In the genomic region with DNA sequence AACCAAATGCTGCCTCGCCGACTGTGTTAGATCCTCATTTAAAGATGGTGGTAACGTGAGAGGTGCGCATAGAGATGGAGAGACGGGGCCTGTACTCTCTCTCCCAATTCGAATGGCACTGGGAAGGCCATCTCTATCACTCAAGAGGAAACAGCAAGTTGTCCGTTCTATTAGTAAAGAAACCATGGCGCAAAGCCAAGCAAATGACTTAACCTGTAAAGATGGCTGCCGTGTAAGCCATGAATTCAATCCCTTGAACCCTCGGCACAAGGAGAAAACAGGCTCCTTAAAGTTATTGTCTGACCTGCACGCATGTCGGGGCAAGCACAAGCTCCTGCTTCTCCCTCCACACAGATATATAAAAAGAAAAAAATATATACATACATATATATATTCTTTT, we compare ENCODE assay signal across 11 mouse cellular contexts. TPM values are rescaled to one million over a fixed set of nuclear protein-coding genes. Genes with fewer than 3 reads are reported as not detected.
DNase-seq lines count a peak whose midpoint lies in the region; ATAC-seq lines count a peak whose summit lies in the region.
"Had no signal": no experiment of that assay in that cellular context is flagged by ENCODE, and none has a peak within 500 bp of the region (broad histone marks: within the 10 kb centered on the region; RNA-seq: fewer than 3 reads in every experiment).

No protein-coding gene starts in this region.

- H3K36me3 ChIP-seq in heart, embryonic 12.5 days: no peaks in the 10 kb centered on the region
- no peaks in the 10 kb centered on the region for H3K36me3 ChIP-seq in lung, embryonic 16.5 days (ENCODE audit: control insufficient read depth, insufficient read depth, low read length)
- H3K36me3 ChIP-seq in hindbrain, embryonic 13.5 days: no peaks in the 10 kb centered on the region
- H3K36me3 ChIP-seq in stomach, embryonic 14.5 days (ENCODE audit: control insufficient read depth, insufficient read depth, low read length): no peaks in the 10 kb centered on the region

- no peaks in the 10 kb centered on the region for H3K27me3 ChIP-seq in heart, embryonic 12.5 days (replicated peaks)
- H3K27me3 ChIP-seq in lung, embryonic 16.5 days (ENCODE audit: control insufficient read depth, insufficient read depth, low read depth, low read length): no peaks in the 10 kb centered on the region
- no peaks in the 10 kb centered on the region for H3K27me3 ChIP-seq in hindbrain, embryonic 13.5 days
- no peaks in the 10 kb centered on the region for H3K27me3 ChIP-seq in stomach, embryonic 14.5 days (ENCODE audit: control insufficient read depth, insufficient read depth, low read length)

- no peak for DNase-seq in heart, adult 18-20 months
- no peak for DNase-seq in lung, postnatal 25 days (ENCODE audit: low spot score)
- DNase-seq in cerebellum, adult 11-12 months: no peak
- DNase-seq in left cerebral cortex, adult 18-20 months (ENCODE audit: low spot score in 2 of 2): no peak
- DNase-seq: cerebellum, postnatal 10 days; kidney, adult 2 months had no signal

- H3K4me2 ChIP-seq in heart, embryonic 12.5 days: peak overlapping the region; percentile 54
- H3K4me2 ChIP-seq in lung, embryonic 16.5 days (ENCODE audit: low read depth, low read length): peak overlapping the region; percentile 37
- H3K4me2 ChIP-seq in hindbrain, embryonic 13.5 days: 0 out of 2 replicates have a peak overlapping the region, but pooled peaks have one; percentile 38
- H3K4me2 ChIP-seq in stomach, embryonic 14.5 days (replicated peaks; ENCODE audit: low read depth, low read length): peak overlapping the region; percentile 43

- H3K4me3 ChIP-seq in heart, embryonic 12.5 days: peak overlapping the region; percentile 5; the same call in 1 of the 2 replicates
- H3K4me3 ChIP-seq in lung, embryonic 16.5 days (ENCODE audit: low read length): no peak overlapping the region
- H3K4me3 ChIP-seq in hindbrain, embryonic 13.5 days: no peak overlapping the region
- H3K4me3 ChIP-seq in stomach, embryonic 14.5 days (ENCODE audit: low read depth, low read length): no peak overlapping the region

- 47% methylated on average over 12 of the region's 12 CpGs for WGBS in heart, embryonic 12.5 days
- WGBS in lung, embryonic 16.5 days: 40% methylated on average over 12 of the region's 12 CpGs
- WGBS in hindbrain, embryonic 13.5 days: 70% methylated on average over 12 of the region's 12 CpGs
- 39% methylated on average over 12 of the region's 12 CpGs for WGBS in stomach, embryonic 14.5 days

- no peak for ATAC-seq in heart, embryonic 12.5 days (ENCODE audit: insufficient number of reproducible peaks, low FRiP score)
- no peak for ATAC-seq in lung, embryonic 16.5 days (ENCODE audit: low read depth)
- no peak for ATAC-seq in hindbrain, embryonic 13.5 days (ENCODE audit: low FRiP score)
- ATAC-seq in stomach, embryonic 14.5 days (ENCODE audit: insufficient number of reproducible peaks, insufficient read depth, low FRiP score, low read depth): no peak
- ATAC-seq: midbrain, embryonic 16.5 days had no signal

- H3K9ac ChIP-seq in heart, embryonic 12.5 days: peak overlapping the region; percentile 70
- H3K9ac ChIP-seq in lung, embryonic 16.5 days (ENCODE audit: low read length): peak overlapping the region; percentile 64
- no peak overlapping the region for H3K9ac ChIP-seq in hindbrain, embryonic 13.5 days
- no peak overlapping the region for H3K9ac ChIP-seq in stomach, embryonic 14.5 days (replicated peaks; ENCODE audit: low read depth, low read length)

- H3K27ac ChIP-seq in heart, embryonic 12.5 days (ENCODE audit: poor library complexity, severe bottlenecking): peak overlapping the region; percentile 93
- H3K27ac ChIP-seq in lung, embryonic 16.5 days (ENCODE audit: low read length): peak overlapping the region; percentile 94
- H3K27ac ChIP-seq in hindbrain, embryonic 13.5 days: no peak overlapping the region
- peak overlapping the region; percentile 97 for H3K27ac ChIP-seq in stomach, embryonic 14.5 days (ENCODE audit: low read length)

- H3K9me3 ChIP-seq in heart, embryonic 12.5 days (replicated peaks): no peaks in the 10 kb centered on the region
- H3K9me3 ChIP-seq in lung, embryonic 16.5 days (ENCODE audit: control insufficient read depth, low read length): no peaks in the 10 kb centered on the region
- H3K9me3 ChIP-seq in hindbrain, embryonic 13.5 days: no peaks in the 10 kb centered on the region
- no peaks in the 10 kb centered on the region for H3K9me3 ChIP-seq in stomach, embryonic 14.5 days (ENCODE audit: control insufficient read depth, low read depth, low read length)

- H3K4me1 ChIP-seq in heart, embryonic 12.5 days (replicated peaks): peaks cover 87% of the 10 kb centered on the region
- H3K4me1 ChIP-seq in lung, embryonic 16.5 days (replicated peaks; ENCODE audit: control insufficient read depth, insufficient read depth, low read length): peaks cover 78% of the 10 kb centered on the region
- peaks cover 76% of the 10 kb centered on the region for H3K4me1 ChIP-seq in hindbrain, embryonic 13.5 days (replicated peaks)
- H3K4me1 ChIP-seq in stomach, embryonic 14.5 days (ENCODE audit: control insufficient read depth, insufficient read depth, low read length): peaks cover 78% of the 10 kb centered on the region

RNA-seq across cellular contexts. Expression of gene Ptk7, which starts 11.5 kb away (rescaled TPM):
- polyA plus RNA-seq in heart, embryonic 12.5 days (2016; fragmentation: Nextera tagmentation; extraction: Ambion mirVana): 68.5 and 71.4 TPM in 2 replicates
- total RNA-seq in heart, adult 18-20 months (2021): 1 to 10 TPM; 2.0 to 2.5 TPM
- 141 and 143 TPM in 2 replicates for polyA plus RNA-seq in lung, embryonic 16.5 days (2015; fragmentation: Nextera tagmentation; extraction: Ambion mirVana)
- 39.9 and 40.7 TPM in 2 replicates for polyA plus RNA-seq in hindbrain, embryonic 13.5 days (2015; fragmentation: Nextera tagmentation; extraction: Ambion mirVana)
- polyA plus RNA-seq in stomach, embryonic 14.5 days (2014; fragmentation: Nextera tagmentation; extraction: Ambion mirVana): 37.6 and 45.2 TPM in 2 replicates
- total RNA-seq in left cerebral cortex, adult 18-20 months (2021): 10 to 100 TPM in 1 of 2 experiments, 1 to 10 TPM in 1; 9.5 to 10.1 TPM

RNA-seq across cellular contexts. Expression of gene Klc4, which starts 28.0 kb away (rescaled TPM):
- polyA plus RNA-seq in heart, embryonic 12.5 days (2016; fragmentation: Nextera tagmentation; extraction: Ambion mirVana): 19.9 and 21.1 TPM in 2 replicates
- 10 to 100 TPM; 25.9 to 26.8 TPM for total RNA-seq in heart, adult 18-20 months (2021)
- polyA plus RNA-seq in lung, embryonic 16.5 days (2015; fragmentation: Nextera tagmentation; extraction: Ambion mirVana): 27.6 and 30.8 TPM in 2 replicates
- 45.1 and 45.9 TPM in 2 replicates for polyA plus RNA-seq in hindbrain, embryonic 13.5 days (2015; fragmentation: Nextera tagmentation; extraction: Ambion mirVana)
- polyA plus RNA-seq in stomach, embryonic 14.5 days (2014; fragmentation: Nextera tagmentation; extraction: Ambion mirVana): 31.0 and 32.3 TPM in 2 replicates
- 10 to 100 TPM; 24.3 to 26.2 TPM for total RNA-seq in left cerebral cortex, adult 18-20 months (2021)

RNA-seq across cellular contexts. Expression of gene Mrpl2, which starts 28.2 kb away (rescaled TPM):
- polyA plus RNA-seq in heart, embryonic 12.5 days (2016; fragmentation: Nextera tagmentation; extraction: Ambion mirVana): 90.9 and 99.0 TPM in 2 replicates
- 100 to 1,000 TPM; 136 to 141 TPM for total RNA-seq in heart, adult 18-20 months (2021)
- 93.0 and 97.4 TPM in 2 replicates for polyA plus RNA-seq in lung, embryonic 16.5 days (2015; fragmentation: Nextera tagmentation; extraction: Ambion mirVana)
- 73.5 and 75.6 TPM in 2 replicates for polyA plus RNA-seq in hindbrain, embryonic 13.5 days (2015; fragmentation: Nextera tagmentation; extraction: Ambion mirVana)
- polyA plus RNA-seq in stomach, embryonic 14.5 days (2014; fragmentation: Nextera tagmentation; extraction: Ambion mirVana): 99.2 and 104 TPM in 2 replicates
- total RNA-seq in left cerebral cortex, adult 18-20 months (2021): 10 to 100 TPM; 51.8 to 53.0 TPM

RNA-seq across cellular contexts. Expression of gene Cul7, which starts 32.3 kb away (rescaled TPM):
- 48.1 and 53.1 TPM in 2 replicates for polyA plus RNA-seq in heart, embryonic 12.5 days (2016; fragmentation: Nextera tagmentation; extraction: Ambion mirVana)
- total RNA-seq in heart, adult 18-20 months (2021): 10 to 100 TPM; 16.9 to 18.8 TPM
- 49.1 and 50.8 TPM in 2 replicates for polyA plus RNA-seq in lung, embryonic 16.5 days (2015; fragmentation: Nextera tagmentation; extraction: Ambion mirVana)
- polyA plus RNA-seq in hindbrain, embryonic 13.5 days (2015; fragmentation: Nextera tagmentation; extraction: Ambion mirVana): 40.0 and 41.2 TPM in 2 replicates
- 45.9 and 47.2 TPM in 2 replicates for polyA plus RNA-seq in stomach, embryonic 14.5 days (2014; fragmentation: Nextera tagmentation; extraction: Ambion mirVana)
- 10 to 100 TPM; 26.1 to 27.1 TPM for total RNA-seq in left cerebral cortex, adult 18-20 months (2021)

RNA-seq across cellular contexts. Expression of gene Rrp36, which starts 56.4 kb away (rescaled TPM):
- 36.5 and 38.9 TPM in 2 replicates for polyA plus RNA-seq in heart, embryonic 12.5 days (2016; fragmentation: Nextera tagmentation; extraction: Ambion mirVana)
- 10 to 100 TPM; 13.4 to 14.2 TPM for total RNA-seq in heart, adult 18-20 months (2021)
- 51.4 and 51.6 TPM in 2 replicates for polyA plus RNA-seq in lung, embryonic 16.5 days (2015; fragmentation: Nextera tagmentation; extraction: Ambion mirVana)
- 52.3 and 56.2 TPM in 2 replicates for polyA plus RNA-seq in hindbrain, embryonic 13.5 days (2015; fragmentation: Nextera tagmentation; extraction: Ambion mirVana)
- 52.3 and 53.5 TPM in 2 replicates for polyA plus RNA-seq in stomach, embryonic 14.5 days (2014; fragmentation: Nextera tagmentation; extraction: Ambion mirVana)
- 10 to 100 TPM; 17.1 to 17.2 TPM for total RNA-seq in left cerebral cortex, adult 18-20 months (2021)

Comparison
In these comparisons a context has a peak if more than half of its experiments do, and no peak if none do; other contexts are left out.
1. H3K9ac ChIP-seq: peak in heart, embryonic 12.5 days (single experiment) and lung, embryonic 16.5 days (single experiment); none in hindbrain, embryonic 13.5 days (single experiment) and stomach, embryonic 14.5 days (single experiment).
2. Peak in every context shown above with its lines, with median percentiles within 50 percentile points of each other: H3K4me2 ChIP-seq.